Mouse (Mus musculus) embryonic facial prominence, embryonic 10.5 days (tissue): Measurements from ENCODE around the gene Amhr2. TPM values are rescaled to one million over a fixed set of nuclear protein-coding genes. Genes with fewer than 3 reads are reported as not detected.

Experiments
- DNase-seq: peaks from one replicate; pipeline ENCODE4 v3.0.0-alpha.2; 2017; ENCODE audit warnings: low spot score
- H3K27ac ChIP-seq: fragments of 300-500 bp; sonication (generic); replicated peaks from 2 replicates; pipeline ENCODE4 v1.5.1; 2016; ENCODE audit warnings: mild to moderate bottlenecking
- H3K27me3 ChIP-seq: fragments of 300-500 bp; sonication (generic); replicated peaks from 2 replicates; pipeline ENCODE4 v1.6.1; 2016; ENCODE audit warnings: low read depth, mild to moderate bottlenecking; ENCODE audit not compliant: poor library complexity, severe bottlenecking
- H3K36me3 ChIP-seq: fragments of 300-500 bp; sonication (generic); replicated peaks from 2 replicates; pipeline ENCODE4 v1.6.1; 2016; ENCODE audit warnings: mild to moderate bottlenecking, moderate library complexity
- H3K4me1 ChIP-seq: fragments of 300-500 bp; sonication (generic); 2 replicates; pipeline ENCODE4 v1.6.1; 2016
- H3K4me3 ChIP-seq: fragments of 300-500 bp; sonication (generic); 2 replicates; pipeline ENCODE4 v1.5.1; 2016; ENCODE audit warnings: mild to moderate bottlenecking, moderate library complexity
- H3K9me3 ChIP-seq: fragments of 300-500 bp; sonication (generic); 2 replicates; pipeline ENCODE4 v1.6.1; 2016; ENCODE audit warnings: mild to moderate bottlenecking
- WGBS: fragments of 180-500 bp; shearing (Covaris S2); methylation state at CpG from one replicate; pipeline ENCODE4 v1.1.7; 2016; 5-methylcytosine and 5-hydroxymethylcytosine counted together
- polyA plus RNA-seq: library from polyadenylated mRNA; unstranded; fragments of >200 nt; fragmentation: Nextera tagmentation; extraction: Ambion mirVana; gene quantifications from 2 replicates; pipeline ENCODE4 v1.2.1, GENCODE M21; 2016

Amhr2 gene
- polyA plus RNA-seq, 1 experiment from 2014 or later: 0.20 TPM

DNA sequence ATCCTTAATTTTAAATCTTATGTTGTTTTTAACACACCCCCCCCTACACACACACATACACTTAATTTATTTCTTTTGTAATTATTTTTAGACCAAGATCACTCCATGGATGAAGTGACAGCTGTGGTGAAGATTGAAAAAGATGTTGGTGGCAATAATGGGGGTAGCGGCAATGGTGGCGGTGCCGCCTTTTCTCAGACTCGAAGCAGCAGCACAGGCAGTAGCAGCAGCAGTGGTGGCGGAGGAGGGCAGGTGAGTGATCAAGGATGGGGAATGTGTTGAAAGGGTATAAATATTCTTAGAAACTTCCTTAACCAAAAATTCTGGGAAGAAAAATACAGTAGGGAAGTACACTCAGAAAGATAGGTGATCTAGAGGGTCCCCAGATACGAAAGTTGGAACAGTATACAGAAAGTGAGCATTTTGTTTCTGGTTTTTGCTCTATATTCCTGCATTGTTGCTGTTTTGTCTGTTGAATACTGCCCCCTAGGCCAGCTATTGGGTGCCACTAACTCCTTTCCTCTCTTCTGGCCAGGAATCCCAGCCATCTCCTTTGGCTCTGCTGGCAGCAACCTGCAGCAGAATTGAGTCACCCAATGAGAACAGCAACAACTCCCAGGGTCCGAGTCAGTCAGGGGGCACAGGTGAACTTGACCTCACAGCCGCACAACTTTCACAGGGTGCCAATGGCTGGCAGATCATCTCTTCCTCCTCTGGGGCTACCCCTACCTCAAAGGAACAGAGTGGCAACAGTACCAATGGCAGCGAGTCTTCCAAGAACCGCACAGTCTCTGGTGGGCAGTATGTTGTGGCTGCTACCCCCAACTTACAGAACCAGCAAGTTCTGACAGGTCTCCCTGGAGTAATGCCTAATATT, 37.2 kb upstream of the Amhr2 start:
- peaks cover 42% of the 10 kb centered on the region for H3K4me1 ChIP-seq
- H3K4me3 ChIP-seq: peak overlapping the region; percentile 86; the same call in 1 of the 2 replicates
- DNase-seq: no peak
- no peaks in the 10 kb centered on the region for H3K9me3 ChIP-seq
- H3K36me3 ChIP-seq: peaks cover 56% of the 10 kb centered on the region
- H3K27me3 ChIP-seq: no peaks in the 10 kb centered on the region
- 97% methylated on average over 10 of the region's 10 CpGs for WGBS
- no peak overlapping the region for H3K27ac ChIP-seq

- H3K36me3 ChIP-seq: peaks cover 63% of the 10 kb centered on the region
- WGBS: 86% methylated on average over 2 of the region's 2 CpGs
- H3K9me3 ChIP-seq: no peaks in the 10 kb centered on the region
- H3K27me3 ChIP-seq: no peaks in the 10 kb centered on the region
- H3K4me1 ChIP-seq: peaks cover 42% of the 10 kb centered on the region
- no peak for DNase-seq
- H3K27ac ChIP-seq: no peak overlapping the region
- H3K4me3 ChIP-seq: peak overlapping the region; percentile 38
These were observed 36.5 kb upstream of the Amhr2 start for GRCm38 (mm10) chr15:102408558-102409130.

DNA sequence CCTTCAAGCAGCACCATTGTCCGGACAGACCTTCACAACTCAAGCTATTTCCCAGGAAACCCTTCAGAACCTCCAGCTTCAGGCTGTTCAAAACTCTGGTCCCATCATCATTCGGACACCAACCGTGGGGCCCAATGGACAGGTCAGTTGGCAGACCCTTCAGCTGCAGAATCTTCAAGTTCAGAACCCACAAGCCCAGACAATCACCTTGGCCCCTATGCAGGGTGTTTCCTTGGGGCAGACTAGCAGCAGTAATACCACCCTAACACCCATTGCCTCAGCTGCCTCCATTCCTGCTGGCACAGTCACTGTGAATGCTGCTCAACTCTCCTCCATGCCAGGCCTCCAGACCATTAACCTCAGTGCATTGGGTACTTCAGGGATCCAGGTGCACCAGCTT, 35.9 kb upstream of the Amhr2 start:
- Histone ChIP-seq H3K27ac (no peak overlapping the region), H3K4me1 (peaks cover 42% of the 10 kb centered on the region), H3K4me3 (peak overlapping the region; percentile 38), H3K36me3 (peaks cover 69% of the 10 kb centered on the region), H3K27me3 (no peaks in the 10 kb centered on the region), H3K9me3 (no peaks in the 10 kb centered on the region)
- 94% methylated on average over 3 of the region's 3 CpGs for WGBS
- DNase-seq: no peak

DNA sequence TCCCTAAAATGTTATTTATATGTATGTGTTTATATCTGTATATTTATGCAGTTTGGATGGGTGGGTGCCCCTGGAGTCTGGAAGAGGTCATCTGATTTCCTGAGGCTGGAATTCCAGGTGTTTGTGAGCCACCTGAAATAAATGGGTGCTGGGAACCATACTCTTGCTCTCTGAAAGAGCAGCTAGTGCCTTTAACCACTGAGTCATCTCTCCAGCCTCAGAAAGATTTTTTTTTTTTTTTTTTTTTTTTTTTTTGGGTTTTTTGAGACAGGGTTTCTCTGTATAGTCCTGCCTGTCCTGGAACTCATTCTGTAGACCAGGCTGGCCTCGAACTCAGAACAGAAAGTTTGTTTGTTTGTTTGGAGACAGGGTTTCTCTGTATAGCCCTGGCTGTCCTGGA, 34.1 kb upstream of the Amhr2 start:
- H3K4me3 ChIP-seq: peak overlapping the region; percentile 38; the same call in 1 of the 2 replicates

GRCm38 (mm10) chr15:102413687-102414086, 31.5 kb upstream of the Amhr2 start:
- Histone ChIP-seq H3K4me3 (no peak overlapping the region), H3K9me3 (no peaks in the 10 kb centered on the region), H3K4me1 (peaks cover 20% of the 10 kb centered on the region), H3K27me3 (no peaks in the 10 kb centered on the region), H3K36me3 (peaks cover 99% of the 10 kb centered on the region), H3K27ac (no peak overlapping the region)
- DNase-seq: no peak

More for the DNA sequence above, 34.1 kb upstream of the Amhr2 start:
- Histone ChIP-seq H3K9me3 (no peaks in the 10 kb centered on the region), H3K27me3 (no peaks in the 10 kb centered on the region), H3K27ac (no peak overlapping the region), H3K4me1 (peaks cover 39% of the 10 kb centered on the region), H3K36me3 (peaks cover 87% of the 10 kb centered on the region)
- no peak for DNase-seq
- WGBS: 94% methylated on average over 1 of the region's 1 CpGs

GRCm38 (mm10) chr15:102417524-102417923, 27.6 kb upstream of the Amhr2 start:
- WGBS: 89% methylated on average over 2 of the region's 2 CpGs
- Histone ChIP-seq H3K4me3 (no peak overlapping the region), H3K36me3 (peaks cover 82% of the 10 kb centered on the region), H3K27me3 (no peaks in the 10 kb centered on the region), H3K9me3 (no peaks in the 10 kb centered on the region), H3K4me1 (no peaks in the 10 kb centered on the region), H3K27ac (no peak overlapping the region)
- no peak for DNase-seq

DNA sequence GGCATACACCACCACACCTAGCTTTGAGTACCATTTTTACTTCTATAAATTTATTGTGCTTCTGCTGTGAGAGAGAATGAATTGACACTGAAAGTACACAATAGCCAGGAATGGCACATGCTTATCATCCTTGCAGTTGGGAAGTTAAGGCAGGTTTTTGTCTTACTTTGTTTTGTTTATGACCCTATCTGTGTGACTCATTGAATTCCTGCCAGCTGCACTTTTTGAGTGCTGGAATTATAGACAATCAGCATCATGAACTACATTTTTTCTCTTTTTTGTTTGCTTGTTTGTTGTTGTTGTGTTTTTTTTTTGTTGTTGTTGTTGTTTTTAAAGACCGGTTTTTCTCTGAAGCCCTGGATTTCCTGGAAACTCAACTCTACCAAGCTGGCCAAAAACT, 24.2 kb upstream of the Amhr2 start:
- H3K27me3 ChIP-seq: no peaks in the 10 kb centered on the region
- H3K27ac ChIP-seq: no peak overlapping the region
- peaks cover 82% of the 10 kb centered on the region for H3K36me3 ChIP-seq
- H3K9me3 ChIP-seq: no peaks in the 10 kb centered on the region
- 60% methylated on average over 1 of the region's 1 CpGs for WGBS
- no peak overlapping the region for H3K4me3 ChIP-seq
- no peak for DNase-seq
- H3K4me1 ChIP-seq: no peaks in the 10 kb centered on the region

DNA sequence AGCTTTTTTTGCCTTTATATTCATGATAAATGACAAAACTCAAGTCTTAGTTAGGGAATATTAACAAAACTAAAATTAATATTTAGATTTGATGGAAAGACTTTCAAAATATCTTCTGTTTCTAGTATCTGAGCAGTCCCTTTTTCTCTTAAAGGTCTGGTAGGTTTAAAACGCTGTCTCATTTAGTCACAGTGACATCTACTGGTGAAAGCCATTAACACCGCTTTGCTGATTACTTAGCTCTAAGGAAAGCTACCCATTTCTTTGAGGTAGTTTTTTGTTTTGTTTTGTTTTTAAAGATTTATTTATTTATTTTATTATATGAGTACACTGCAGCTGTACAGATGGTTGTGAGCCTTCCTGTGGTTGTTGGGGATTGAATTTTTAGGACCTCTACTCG, 23.7 kb upstream of the Amhr2 start:
- Histone ChIP-seq H3K27me3 (no peaks in the 10 kb centered on the region), H3K4me1 (no peaks in the 10 kb centered on the region), H3K4me3 (no peak overlapping the region), H3K9me3 (no peaks in the 10 kb centered on the region), H3K27ac (no peak overlapping the region), H3K36me3 (peaks cover 83% of the 10 kb centered on the region)
- WGBS: 62% methylated on average over 3 of the region's 3 CpGs
- no peak for DNase-seq

- Histone ChIP-seq H3K4me1 (no peaks in the 10 kb centered on the region), H3K27me3 (no peaks in the 10 kb centered on the region), H3K4me3 (no peak overlapping the region), H3K36me3 (peaks cover 83% of the 10 kb centered on the region), H3K9me3 (no peaks in the 10 kb centered on the region), H3K27ac (no peak overlapping the region)
- 95% methylated on average over 2 of the region's 2 CpGs for WGBS
- no peak for DNase-seq
These were observed 21.4 kb upstream of the Amhr2 start for GRCm38 (mm10) chr15:102423602-102424240.

- WGBS: 95% methylated on average over 2 of the region's 2 CpGs
- peaks cover 83% of the 10 kb centered on the region for H3K36me3 ChIP-seq
These were observed 20.5 kb upstream of the Amhr2 start for GRCm38 (mm10) chr15:102424657-102425056.

DNA sequence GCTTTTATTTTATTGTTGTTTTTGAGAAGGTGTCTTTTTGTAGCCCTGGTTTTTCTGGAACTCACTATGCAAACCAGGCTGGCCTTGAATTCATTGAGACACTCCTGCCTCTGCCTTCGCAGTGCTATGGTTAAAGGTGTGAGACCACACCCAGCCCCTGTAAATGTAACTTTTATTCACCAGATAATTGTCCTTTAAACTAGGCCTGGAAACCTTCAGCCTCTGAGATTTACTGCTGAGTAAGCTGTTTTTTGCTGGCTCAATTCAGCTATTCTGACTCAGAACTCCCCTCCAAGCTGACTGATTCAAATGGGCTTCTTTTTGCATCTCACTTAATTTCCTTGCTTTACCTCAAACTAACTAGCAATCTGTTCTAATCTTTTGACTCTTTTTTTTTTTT, 18.2 kb upstream of the Amhr2 start:
- no peaks in the 10 kb centered on the region for H3K9me3 ChIP-seq
- H3K27me3 ChIP-seq: no peaks in the 10 kb centered on the region
- DNase-seq: no peak
- WGBS: 95% methylated on average over 1 of the region's 1 CpGs
- no peaks in the 10 kb centered on the region for H3K4me1 ChIP-seq
- H3K36me3 ChIP-seq: peaks cover 99% of the 10 kb centered on the region
- no peak overlapping the region for H3K27ac ChIP-seq
- H3K4me3 ChIP-seq: no peak overlapping the region

More at GRCm38 (mm10) chr15:102424657-102425056, 20.5 kb upstream of the Amhr2 start:
- Histone ChIP-seq H3K27me3 (no peaks in the 10 kb centered on the region), H3K4me3 (no peak overlapping the region), H3K9me3 (no peaks in the 10 kb centered on the region), H3K4me1 (no peaks in the 10 kb centered on the region), H3K27ac (no peak overlapping the region)
- DNase-seq: no peak

DNA sequence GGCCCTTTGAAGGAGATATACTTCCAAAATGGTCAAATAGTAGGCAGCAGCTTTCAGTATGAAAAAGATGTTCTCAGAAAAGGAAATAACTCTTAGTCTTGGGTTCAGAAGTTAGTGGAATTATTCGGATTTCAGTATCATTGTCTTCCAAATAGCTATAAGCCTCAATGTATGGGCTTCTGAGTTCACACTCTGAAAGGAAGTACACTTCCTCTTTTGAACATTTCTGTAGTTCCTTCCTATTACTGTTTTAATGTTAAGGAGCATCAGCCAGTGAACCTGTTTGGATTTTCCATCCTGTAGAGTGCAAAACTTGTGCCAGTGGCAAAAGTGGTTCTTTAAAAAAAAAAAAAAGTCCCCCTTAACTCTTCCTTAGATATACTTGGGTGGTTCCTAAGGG, 13.1 kb upstream of the Amhr2 start:
- H3K9me3 ChIP-seq: no peaks in the 10 kb centered on the region
- H3K27me3 ChIP-seq: no peaks in the 10 kb centered on the region
- WGBS: 89% methylated on average over 1 of the region's 1 CpGs
- H3K4me3 ChIP-seq: no peak overlapping the region
- no peak overlapping the region for H3K27ac ChIP-seq
- peaks cover 96% of the 10 kb centered on the region for H3K36me3 ChIP-seq
- no peak for DNase-seq
- no peaks in the 10 kb centered on the region for H3K4me1 ChIP-seq

- DNase-seq: no peak
- Histone ChIP-seq H3K4me3 (no peak overlapping the region), H3K36me3 (peaks cover 90% of the 10 kb centered on the region), H3K27me3 (no peaks in the 10 kb centered on the region), H3K9me3 (no peaks in the 10 kb centered on the region), H3K27ac (no peak overlapping the region), H3K4me1 (no peaks in the 10 kb centered on the region)
- WGBS: 94% methylated on average over 4 of the region's 4 CpGs
These were observed 12.0 kb upstream of the Amhr2 start for GRCm38 (mm10) chr15:102433173-102433572.
